Mouse (Mus musculus) olfactory bulb, adult 2 months (tissue): ENCODE measurements around the gene Cstf3.

ENCODE experiments used
- CTCF ChIP-seq: fragments of 200-500 bp; IDR thresholded peaks from 2 replicates; pipeline ENCODE4 v1.5.1; 2012; ENCODE audit warnings: low read depth, mild to moderate bottlenecking, low read length, moderate library complexity; ENCODE audit not compliant: insufficient read depth
- POLR2A ChIP-seq: fragments of 200-500 bp; IDR thresholded peaks from 2 replicates; pipeline ENCODE4 v1.6.1; 2012; ENCODE audit warnings: mild to moderate bottlenecking, low read depth, low read length, moderate library complexity; ENCODE audit not compliant: insufficient read depth

- no peak for TF ChIP-seq CTCF
- TF ChIP-seq POLR2A, result no peak
These were observed 13.1 kb downstream of the Cstf3 start for GRCm38 (mm10) chr2:104603431-104603830.
